Mouse (Mus musculus): ENCODE measurements at regions not wholly inside any gene's neighbourhood (a gene's known extent, or its start where the extent isn't known, plus 50 kb on each side); places are given as distances from the start of the nearest gene placed in this dataset.
"Not testable (repeated sequence)": the region's sequence is repeated elsewhere in the genome, so short reads cannot be mapped to it uniquely, and the experiment has no call there.

DNA sequence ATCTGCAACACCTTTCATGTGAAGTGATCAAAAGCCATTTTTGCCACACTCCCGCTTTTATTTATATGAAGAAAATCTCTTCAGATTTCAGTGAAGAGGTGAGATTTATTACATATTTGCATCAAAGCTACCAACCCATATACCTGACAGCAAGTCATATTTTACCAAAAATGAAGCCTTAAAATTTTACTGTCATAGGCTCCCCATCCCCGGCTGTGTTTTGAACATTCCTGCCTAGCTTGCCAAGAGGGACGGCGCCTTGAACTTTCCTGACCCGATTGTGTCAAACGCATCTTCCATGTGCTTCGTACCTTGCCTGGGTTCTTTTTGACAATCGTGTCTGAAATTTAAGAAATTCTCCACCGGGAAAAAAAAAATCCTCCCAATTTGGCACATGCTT, 173.3 kb upstream of the Six2 start:
- H3K27ac ChIP-seq (ENCODE audit: control insufficient read depth, insufficient read depth, low read depth, low read length, poor library complexity), result no peak overlapping the region
- no peak overlapping the region for H3K4me3 ChIP-seq (replicated peaks; ENCODE audit: control insufficient read depth, low read depth, low read length)
- WGBS, result 90% methylated on average over 9 of the region's 9 CpGs
- TF ChIP-seq POLR2A (IDR thresholded peaks at IDR 0.05; ENCODE audit: borderline replicate concordance, control insufficient read depth, low read depth, low read length) (no peak), CTCF (IDR thresholded peaks at IDR 0.05; ENCODE audit: control insufficient read depth, insufficient read depth, low read length) (no peak)
- H3K4me1 ChIP-seq (ENCODE audit: control insufficient read depth, insufficient read depth, low read length), result no peaks in the 10 kb centered on the region

DNA sequence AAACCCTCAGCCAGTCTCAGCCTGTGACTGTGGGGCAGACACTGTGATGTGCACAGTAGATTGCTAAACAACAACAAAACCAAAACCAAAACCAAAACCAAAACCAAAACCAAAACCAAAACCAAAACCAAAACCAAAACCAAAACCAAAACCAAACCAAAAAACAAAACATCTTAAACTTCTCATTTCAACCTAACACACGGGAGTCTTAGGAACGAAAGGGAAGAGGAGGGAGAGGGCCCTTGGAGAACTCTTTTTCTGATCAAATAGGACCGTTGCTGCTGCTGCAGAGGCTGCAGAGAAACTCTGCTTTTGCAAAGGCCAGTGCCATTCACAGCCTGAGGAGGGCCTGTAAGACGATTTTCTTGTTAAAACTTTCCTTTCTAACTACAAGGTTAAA, 172.7 kb upstream of the Six2 start:
- no peak overlapping the region for H3K27ac ChIP-seq (ENCODE audit: control insufficient read depth, insufficient read depth, low read depth, low read length, poor library complexity)
- no peaks in the 10 kb centered on the region for H3K4me1 ChIP-seq (ENCODE audit: control insufficient read depth, insufficient read depth, low read length)
- 65% methylated on average over 4 of the region's 4 CpGs for WGBS
- TF ChIP-seq CTCF (IDR thresholded peaks at IDR 0.05; ENCODE audit: control insufficient read depth, insufficient read depth, low read length) (no peak), POLR2A (IDR thresholded peaks at IDR 0.05; ENCODE audit: borderline replicate concordance, control insufficient read depth, low read depth, low read length) (no peak)
- no peak overlapping the region for H3K4me3 ChIP-seq (replicated peaks; ENCODE audit: control insufficient read depth, low read depth, low read length)

DNA sequence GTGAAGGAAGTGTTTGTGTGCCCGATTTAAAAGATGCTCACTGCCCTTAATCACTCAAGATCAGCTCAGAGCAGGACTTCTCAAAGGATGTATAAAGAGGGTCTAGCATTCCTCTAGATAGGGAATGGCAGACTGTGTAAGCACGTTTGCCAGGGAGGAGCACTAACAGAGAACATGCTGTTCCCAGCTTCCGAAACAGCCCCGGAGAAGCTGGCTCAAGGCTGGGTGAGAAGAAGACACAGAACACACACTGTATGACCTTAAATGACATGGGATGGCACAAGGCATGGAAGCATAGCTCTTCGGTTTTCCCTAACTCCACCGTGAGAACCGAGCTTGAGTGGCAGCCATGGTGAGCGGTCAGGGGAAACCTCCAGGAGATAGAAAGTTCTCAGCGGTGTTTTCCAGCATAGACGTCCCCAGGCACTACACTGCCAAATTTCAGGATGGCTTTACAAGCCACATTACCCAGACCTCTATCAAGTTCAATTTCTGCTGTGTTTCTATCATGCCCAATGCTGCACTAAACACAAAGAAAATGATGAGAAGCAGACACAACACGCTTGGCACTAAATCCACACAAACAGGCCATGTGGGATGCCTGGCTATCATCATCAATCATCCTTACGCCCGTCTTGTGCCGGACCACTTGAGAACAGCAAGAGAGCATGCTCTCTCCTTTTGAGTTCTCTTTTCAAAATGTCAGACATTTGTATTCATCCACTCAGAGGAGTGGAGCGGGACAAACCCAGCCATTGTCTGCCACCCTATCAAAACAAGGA, 172.0 kb upstream of the Six2 start:
- no peak overlapping the region for H3K27ac ChIP-seq (ENCODE audit: control insufficient read depth, insufficient read depth, low read depth, low read length, poor library complexity)
- WGBS, result 83% methylated on average over 15 of the region's 15 CpGs
- TF ChIP-seq CTCF (IDR thresholded peaks at IDR 0.05; ENCODE audit: control insufficient read depth, insufficient read depth, low read length) (no peak), POLR2A (IDR thresholded peaks at IDR 0.05; ENCODE audit: borderline replicate concordance, control insufficient read depth, low read depth, low read length) (no peak)
- H3K4me1 ChIP-seq (ENCODE audit: control insufficient read depth, insufficient read depth, low read length), result no peaks in the 10 kb centered on the region
- no peak overlapping the region for H3K4me3 ChIP-seq (replicated peaks; ENCODE audit: control insufficient read depth, low read depth, low read length)

- H3K4me1 ChIP-seq (ENCODE audit: control insufficient read depth, insufficient read depth, low read length), result no peaks in the 10 kb centered on the region
- H3K27ac ChIP-seq (ENCODE audit: control insufficient read depth, insufficient read depth, low read depth, low read length, poor library complexity), result no peak overlapping the region
- no peak for TF ChIP-seq CTCF (IDR thresholded peaks at IDR 0.05; ENCODE audit: control insufficient read depth, insufficient read depth, low read length)
- no peak for TF ChIP-seq POLR2A (IDR thresholded peaks at IDR 0.05; ENCODE audit: borderline replicate concordance, control insufficient read depth, low read depth, low read length)
- no peak overlapping the region for H3K4me3 ChIP-seq (replicated peaks; ENCODE audit: control insufficient read depth, low read depth, low read length)
- WGBS, result 74% methylated on average over 2 of the region's 2 CpGs
Observed at GRCm38 (mm10) chr17:85858516-85858915, 170.4 kb upstream of the Six2 start.

DNA sequence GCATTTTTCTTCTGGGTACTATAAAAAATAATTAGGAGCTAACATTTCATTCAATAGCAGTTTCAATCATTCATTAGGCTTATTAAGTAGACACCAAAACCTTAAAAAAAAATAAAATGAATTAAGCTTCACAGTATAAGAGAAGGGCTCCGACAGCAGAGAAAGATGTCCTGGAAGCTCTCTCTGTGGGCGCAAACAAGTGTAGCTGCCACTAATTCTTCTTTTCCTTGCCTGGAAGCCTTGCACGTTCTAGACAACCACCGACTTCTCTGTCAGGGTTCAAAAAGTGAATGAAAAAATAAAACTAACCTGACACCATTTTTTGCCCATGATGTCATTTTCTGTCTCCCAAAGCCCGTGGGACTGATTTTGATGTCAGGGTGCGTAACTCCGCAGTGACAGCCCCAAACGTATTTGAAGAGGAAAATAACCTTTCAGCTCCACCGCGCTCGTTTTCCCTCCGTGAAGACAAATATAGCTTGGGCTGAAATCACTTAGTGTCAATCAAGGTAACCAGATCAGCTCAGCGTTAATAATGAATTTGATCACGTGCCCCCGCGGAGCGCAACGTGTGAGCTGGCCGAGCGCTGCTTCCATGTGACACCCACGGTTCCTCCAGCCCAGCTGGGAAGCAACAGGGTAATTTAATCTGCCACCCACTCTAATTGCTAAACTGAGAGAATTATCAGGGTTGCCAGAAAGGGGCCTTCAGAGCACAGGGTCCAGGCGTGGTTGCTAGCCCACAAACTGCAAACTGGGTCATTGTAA, 169.8 kb upstream of the Six2 start:
- 80% methylated on average over 22 of the region's 22 CpGs for WGBS
- H3K4me3 ChIP-seq (replicated peaks; ENCODE audit: control insufficient read depth, low read depth, low read length), result no peak overlapping the region
- no peak overlapping the region for H3K27ac ChIP-seq (ENCODE audit: control insufficient read depth, insufficient read depth, low read depth, low read length, poor library complexity)
- H3K4me1 ChIP-seq (ENCODE audit: control insufficient read depth, insufficient read depth, low read length), result no peaks in the 10 kb centered on the region
- no peak for TF ChIP-seq CTCF (IDR thresholded peaks at IDR 0.05; ENCODE audit: control insufficient read depth, insufficient read depth, low read length)
- no peak for TF ChIP-seq POLR2A (IDR thresholded peaks at IDR 0.05; ENCODE audit: borderline replicate concordance, control insufficient read depth, low read depth, low read length)

GRCm38 (mm10) chr17:85856894-85857293, 168.8 kb upstream of the Six2 start:
- H3K4me3 ChIP-seq (replicated peaks; ENCODE audit: control insufficient read depth, low read depth, low read length); H3K27ac ChIP-seq (ENCODE audit: control insufficient read depth, insufficient read depth, low read depth, low read length, poor library complexity); H3K4me1 ChIP-seq (ENCODE audit: control insufficient read depth, insufficient read depth, low read length): not testable (repeated sequence)
- 75% methylated on average over 4 of the region's 5 CpGs for WGBS

DNA sequence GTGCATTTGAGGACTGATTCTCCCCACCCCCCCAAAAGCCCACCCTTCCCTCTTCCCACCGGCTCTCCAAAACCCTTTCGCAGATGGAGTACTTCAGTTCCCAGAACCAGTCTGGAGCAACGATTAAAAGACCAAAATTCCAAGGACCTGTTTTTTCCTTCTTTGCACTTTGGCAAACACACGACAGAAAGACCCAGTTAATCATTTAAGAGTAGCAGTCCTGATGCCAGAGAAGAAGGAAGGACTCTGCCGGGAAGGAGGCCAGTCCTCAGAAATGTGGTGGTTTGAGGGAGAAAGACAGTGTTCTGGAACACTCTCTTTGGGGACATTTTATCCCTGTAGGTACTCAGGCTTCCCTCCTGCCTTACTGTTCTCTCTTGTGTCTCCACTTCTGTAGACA, 165.1 kb upstream of the Six2 start:
- Histone ChIP-seq H3K27ac (ENCODE audit: control insufficient read depth, insufficient read depth, low read depth, low read length, poor library complexity) (no peak overlapping the region), H3K4me1 (ENCODE audit: control insufficient read depth, insufficient read depth, low read length) (no peaks in the 10 kb centered on the region; the same call in 1 of the 2 replicates), H3K4me3 (replicated peaks; ENCODE audit: control insufficient read depth, low read depth, low read length) (no peak overlapping the region)
- 80% methylated on average over 5 of the region's 5 CpGs for WGBS
- TF ChIP-seq POLR2A (IDR thresholded peaks at IDR 0.05; ENCODE audit: borderline replicate concordance, control insufficient read depth, low read depth, low read length) (no peak), CTCF (IDR thresholded peaks at IDR 0.05; ENCODE audit: control insufficient read depth, insufficient read depth, low read length) (no peak)

DNA sequence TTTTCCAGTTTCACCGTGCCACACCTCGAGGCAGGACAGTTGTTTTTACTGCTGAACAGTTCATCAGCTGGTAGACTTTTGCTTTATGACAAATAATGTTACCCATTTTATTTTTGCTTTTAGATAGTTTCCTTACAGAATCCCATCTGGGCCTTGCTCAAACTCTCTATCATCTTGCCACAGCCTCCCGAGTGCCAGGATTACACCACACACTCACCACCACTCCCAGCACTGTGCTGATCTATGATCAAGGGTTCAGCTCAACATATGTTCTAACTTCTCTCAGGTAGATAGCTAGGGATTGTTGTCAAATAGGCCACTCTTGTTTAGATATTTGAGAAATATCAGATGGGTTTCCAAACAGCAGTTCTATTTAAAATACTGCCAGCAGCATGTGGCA, 160.5 kb upstream of the Six2 start:
- Histone ChIP-seq H3K4me3 (replicated peaks; ENCODE audit: control insufficient read depth, low read depth, low read length) (no peak overlapping the region), H3K27ac (ENCODE audit: control insufficient read depth, insufficient read depth, low read depth, low read length, poor library complexity) (no peak overlapping the region), H3K4me1 (ENCODE audit: control insufficient read depth, insufficient read depth, low read length) (no peaks in the 10 kb centered on the region; the same call in 1 of the 2 replicates)
- WGBS, result 69% methylated on average over 3 of the region's 3 CpGs
- TF ChIP-seq POLR2A (IDR thresholded peaks at IDR 0.05; ENCODE audit: borderline replicate concordance, control insufficient read depth, low read depth, low read length) (no peak), CTCF (IDR thresholded peaks at IDR 0.05; ENCODE audit: control insufficient read depth, insufficient read depth, low read length) (no peak)
